Mouse (Mus musculus): ENCODE measurements at regions not wholly inside any gene's neighbourhood (a gene's known extent, or its start where the extent isn't known, plus 50 kb on each side); places are given as distances from the start of the nearest gene placed in this dataset.

GRCm38 (mm10) chr13:46023187-46023586 is 58.4 kb upstream of the Atxn1 start:
- TF ChIP-seq CTCF (IDR thresholded peaks at IDR 0.05; ENCODE audit: borderline replicate concordance, control insufficient read depth, extremely low read depth, insufficient read depth, low read length, poor library complexity) (no peak), POLR2A (IDR thresholded peaks at IDR 0.05; ENCODE audit: control insufficient read depth, extremely low read depth, insufficient read depth, low read length, poor library complexity) (no peak)
